Mouse (Mus musculus): ENCODE results near the gene Tmem164.

Gene Tmem164

GRCm38 (mm10) chrX:142828184-142828908 lies 147.1 kb downstream of the Tmem164 start:
- DNase-seq (ENCODE audit: low read depth, low spot score): no peak

GRCm38 (mm10) chrX:142829267-142829666 lies 148.1 kb downstream of the Tmem164 start:
- DNase-seq (ENCODE audit: low read depth, low spot score): no peak

- no peak for DNase-seq (ENCODE audit: low read depth, low spot score)
These were observed 148.8 kb downstream of the Tmem164 start for GRCm38 (mm10) chrX:142829866-142830470.

- DNase-seq (ENCODE audit: low read depth, low spot score): no peak
These were observed 149.4 kb downstream of the Tmem164 start for GRCm38 (mm10) chrX:142830572-142830971.

GRCm38 (mm10) chrX:142832221-142832620 lies 151.0 kb downstream of the Tmem164 start:
- no peak for DNase-seq (ENCODE audit: low read depth, low spot score)

- no peak for DNase-seq (ENCODE audit: low read depth, low spot score)
These were observed 152.1 kb downstream of the Tmem164 start for GRCm38 (mm10) chrX:142833164-142833796.

GRCm38 (mm10) chrX:142834807-142835206 lies 153.6 kb downstream of the Tmem164 start:
- DNase-seq (ENCODE audit: low read depth, low spot score): no peak

GRCm38 (mm10) chrX:142836399-142836798 lies 155.2 kb downstream of the Tmem164 start:
- no peak for DNase-seq (ENCODE audit: low read depth, low spot score)

GRCm38 (mm10) chrX:142837316-142837715 lies 156.1 kb downstream of the Tmem164 start:
- no peak for DNase-seq (ENCODE audit: low read depth, low spot score)

GRCm38 (mm10) chrX:142838841-142839240 lies 157.6 kb downstream of the Tmem164 start:
- DNase-seq (ENCODE audit: low read depth, low spot score): no peak

- DNase-seq (ENCODE audit: low read depth, low spot score): no peak
These were observed 158.2 kb downstream of the Tmem164 start for GRCm38 (mm10) chrX:142839411-142839810.

- DNase-seq (ENCODE audit: low read depth, low spot score): no peak
These were observed 160.7 kb downstream of the Tmem164 start for GRCm38 (mm10) chrX:142841916-142842315.

GRCm38 (mm10) chrX:142846266-142846665 lies 165.1 kb downstream of the Tmem164 start:
- no peak for DNase-seq (ENCODE audit: low read depth, low spot score)

- no peak for DNase-seq (ENCODE audit: low read depth, low spot score)
These were observed 166.8 kb downstream of the Tmem164 start for GRCm38 (mm10) chrX:142848032-142848431.

GRCm38 (mm10) chrX:142869844-142870243 lies 188.6 kb downstream of the Tmem164 start:
- no peak for DNase-seq (ENCODE audit: low read depth, low spot score)

GRCm38 (mm10) chrX:142882255-142882654 lies 201.0 kb downstream of the Tmem164 start:
- no peak for DNase-seq (ENCODE audit: low read depth, low spot score)

- DNase-seq (ENCODE audit: low read depth, low spot score): no peak
These were observed 202.4 kb downstream of the Tmem164 start for GRCm38 (mm10) chrX:142883593-142883992.

- DNase-seq (ENCODE audit: low read depth, low spot score): no peak
These were observed 204.8 kb downstream of the Tmem164 start for GRCm38 (mm10) chrX:142885962-142886361.
